Mouse (Mus musculus) embryonic fibroblast, embryonic 13.5 days (primary cell): ENCODE measurements around the gene Cfap43.

Experiments used
- CTCF ChIP-seq: IDR thresholded peaks from 2 replicates; pipeline ENCODE4 v1.5.1; 2011; ENCODE audit warnings: mild to moderate bottlenecking, control low read depth, low read length, moderate library complexity, borderline replicate concordance; ENCODE audit not compliant: insufficient read depth
- POLR2A ChIP-seq: IDR thresholded peaks from 2 replicates; pipeline ENCODE4 v1.6.1; 2011; ENCODE audit warnings: low read depth, mild to moderate bottlenecking, control low read depth, low read length, moderate library complexity

GRCm38 (mm10) chr19:47722471-47722870, 196.6 kb downstream of the Cfap43 start:
- no peak for TF ChIP-seq CTCF
- TF ChIP-seq POLR2A = no peak
